Mouse (Mus musculus) liver, embryonic 18 days (tissue): ENCODE measurements around the gene Ces1f. TPM values are rescaled to one million over a fixed set of nuclear protein-coding genes. Genes with fewer than 3 reads are reported as not detected.

Experiments
- polyA plus RNA-seq: library from polyadenylated mRNA; depleted of rRNA; stranded (reverse); fragments of >200 nt; gene quantifications from 2 replicates; pipeline ENCODE4 v1.2.3, GENCODE M21; 2012; rRNA removed

Gene Ces1f
- 0.85 and 4.0 TPM in 2 replicates for polyA plus RNA-seq

DNA sequence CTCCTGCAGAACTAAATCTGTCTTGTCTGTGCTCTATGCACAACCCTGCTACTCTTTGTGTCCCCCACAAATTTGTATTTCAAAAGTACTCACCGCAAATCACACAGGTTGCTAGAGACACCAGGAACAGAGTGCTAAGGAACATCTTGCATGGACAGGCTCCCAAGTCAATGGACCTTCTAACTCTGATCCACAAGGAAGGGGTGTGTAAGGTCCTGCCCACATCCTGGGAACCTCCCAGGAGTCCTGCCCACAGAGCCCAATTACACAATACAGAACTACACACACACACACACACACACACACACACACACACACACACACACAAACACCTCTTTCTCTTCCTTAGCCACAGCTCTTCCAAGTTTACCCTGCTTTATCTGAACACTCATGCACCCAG lies at the start of gene Ces1f:
TSS of gene Ces1f (minus strand) at position 192 of the 400 bp plus-strand sequence.

DNA sequence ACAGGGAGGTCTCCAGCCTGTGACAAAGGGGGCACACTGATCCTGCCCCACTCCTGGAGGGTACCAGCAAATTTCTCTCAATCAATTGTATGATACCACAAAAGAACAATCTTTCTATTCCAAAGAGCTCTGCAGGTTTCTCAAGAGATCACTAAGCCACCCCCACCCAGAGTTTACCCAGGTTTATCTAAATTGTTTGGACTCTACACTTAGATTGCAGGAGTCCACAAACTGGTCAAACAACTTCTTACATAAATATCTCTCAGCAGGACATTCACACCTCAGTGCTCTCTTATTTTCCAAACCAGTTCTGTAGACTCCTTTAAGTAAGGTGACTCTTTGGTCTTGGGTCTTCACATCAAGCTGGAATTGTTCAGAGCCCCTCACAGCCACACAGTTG lies 50.1 kb downstream of the Ces1f start, which contains the start of gene Ces1e:
TSS of gene Ces1e (minus strand) at position 174 of the 400 bp plus-strand sequence.

Other genes starting within 250 kb of the Ces1f start
- gene Ces1a, start 231.6 kb downstream of the Ces1f start, polyA plus RNA-seq = not detected in 2 replicates
- gene Ces1b, start 199.7 kb downstream of the Ces1f start, polyA plus RNA-seq = 0.17 and 0.31 TPM in 2 replicates
- 108 and 128 TPM in 2 replicates for gene Ces1c, start 148.5 kb downstream of the Ces1f start, polyA plus RNA-seq
- 266 and 455 TPM in 2 replicates for gene Ces1d, start 81.9 kb downstream of the Ces1f start, polyA plus RNA-seq
- gene Ces1e, start 50.1 kb downstream of the Ces1f start, polyA plus RNA-seq = 5.3 and 12.9 TPM in 2 replicates
- 1.9 and 7.0 TPM in 2 replicates for gene Ces1g, start 57.6 kb upstream of the Ces1f start, polyA plus RNA-seq
- not detected in 2 replicates for gene Ces1h, start 100.0 kb upstream of the Ces1f start, polyA plus RNA-seq